Mouse (Mus musculus) hindbrain, embryonic 15.5 days (tissue): ENCODE results near the gene Unc5c. TPM values are rescaled to one million over a fixed set of nuclear protein-coding genes. Genes with fewer than 3 reads are reported as not detected.
A peak's percentile ranks its signal among the peaks of the same experiment; 100 is the strongest.

Experiments used
- ATAC-seq: fragments of 200-750 bp; cut with Nextera tagmentation; 2 replicates; pipeline ENCODE4 v1.8.0; 2017; ENCODE audit warnings: low read depth, moderate number of reproducible peaks, moderate TSS enrichment; ENCODE audit not compliant: low FRiP score
- H3K27ac ChIP-seq: fragments of 300-500 bp; sonication (generic); replicated peaks from 2 replicates; pipeline ENCODE4 v1.5.1; 2015; ENCODE audit warnings: mild to moderate bottlenecking, inconsistent platforms
- H3K27me3 ChIP-seq: fragments of 300-500 bp; sonication (generic); 2 replicates; pipeline ENCODE4 v1.6.1; 2015; ENCODE audit warnings: control low read depth, inconsistent platforms
- H3K36me3 ChIP-seq: fragments of 300-500 bp; sonication (generic); 2 replicates; pipeline ENCODE4 v1.6.1; 2015; ENCODE audit warnings: control low read depth, inconsistent platforms
- H3K4me1 ChIP-seq: fragments of 300-500 bp; sonication (generic); replicated peaks from 2 replicates; pipeline ENCODE4 v1.6.1; 2015; ENCODE audit warnings: control low read depth, inconsistent platforms
- H3K4me2 ChIP-seq: fragments of 300-500 bp; sonication (generic); 2 replicates; pipeline ENCODE4 v1.6.1; 2015; ENCODE audit warnings: moderate library complexity, mild to moderate bottlenecking, inconsistent platforms
- H3K4me3 ChIP-seq: fragments of 300-500 bp; sonication (generic); 2 replicates; pipeline ENCODE4 v1.5.1; 2015; ENCODE audit warnings: mild to moderate bottlenecking, inconsistent platforms
- H3K9ac ChIP-seq: fragments of 300-500 bp; sonication (generic); 2 replicates; pipeline ENCODE4 v1.6.1; 2015; ENCODE audit warnings: inconsistent platforms
- H3K9me3 ChIP-seq: fragments of 300-500 bp; sonication (generic); 2 replicates; pipeline ENCODE4 v1.6.1; 2016; ENCODE audit warnings: control low read depth, inconsistent platforms
- WGBS: fragments of 180-500 bp; shearing (Covaris S2); methylation state at CpG from one replicate; pipeline ENCODE4 v1.1.7; 2015; 5-methylcytosine and 5-hydroxymethylcytosine counted together
- polyA plus RNA-seq: library from polyadenylated mRNA; unstranded; fragments of >200 nt; fragmentation: Nextera tagmentation; extraction: Ambion mirVana; gene quantifications from 2 replicates; pipeline ENCODE4 v1.2.1, GENCODE M21; 2015

The Unc5c gene
- polyA plus RNA-seq, 1 experiment from 2014 or later, result 28.6 TPM

GRCm38 (mm10) chr3:141660065-141661062, 195.3 kb downstream of the Unc5c start:
- Histone ChIP-seq H3K36me3 (no peaks in the 10 kb centered on the region), H3K4me1 (no peaks in the 10 kb centered on the region), H3K4me2 (no peak overlapping the region), H3K27ac (no peak overlapping the region), H3K4me3 (no peak overlapping the region), H3K9ac (no peak overlapping the region), H3K27me3 (no peaks in the 10 kb centered on the region), H3K9me3 (no peaks in the 10 kb centered on the region)
- ATAC-seq, result no peak
- 61% methylated on average over 15 of the region's 15 CpGs for WGBS

GRCm38 (mm10) chr3:141689113-141689512, 224.1 kb downstream of the Unc5c start:
- H3K4me3 ChIP-seq, result no peak overlapping the region
- peaks cover 10% of the 10 kb centered on the region for H3K4me1 ChIP-seq
- no peak overlapping the region for H3K9ac ChIP-seq
- no peaks in the 10 kb centered on the region for H3K27me3 ChIP-seq
- H3K9me3 ChIP-seq, result no peaks in the 10 kb centered on the region
- WGBS, result 26% methylated on average over 2 of the region's 2 CpGs
- no peak overlapping the region for H3K27ac ChIP-seq
- no peak overlapping the region for H3K4me2 ChIP-seq
- no peak for ATAC-seq
- H3K36me3 ChIP-seq, result no peaks in the 10 kb centered on the region

DNA sequence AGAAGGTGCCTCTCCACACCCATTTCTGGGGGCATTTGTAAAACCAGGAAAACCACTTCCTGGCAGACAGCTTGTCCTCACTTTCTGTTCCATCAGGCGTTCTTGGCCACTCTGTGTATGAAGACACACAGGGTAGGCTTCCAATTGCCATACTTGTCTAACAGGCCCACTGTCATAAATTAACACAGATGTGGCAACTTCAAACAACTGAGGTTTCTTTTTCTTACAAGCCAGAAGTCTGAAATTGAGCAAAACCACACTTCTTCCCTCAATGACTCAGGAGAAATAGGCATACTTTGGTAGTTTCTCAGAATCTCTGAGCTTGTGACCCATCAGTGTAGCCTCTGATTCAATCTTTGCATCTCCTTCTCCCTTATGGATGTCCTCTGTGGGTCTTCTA, 225.7 kb downstream of the Unc5c start:
- Histone ChIP-seq H3K27me3 (no peaks in the 10 kb centered on the region), H3K36me3 (no peaks in the 10 kb centered on the region), H3K4me1 (peaks cover 10% of the 10 kb centered on the region), H3K9ac (no peak overlapping the region), H3K4me2 (no peak overlapping the region), H3K27ac (no peak overlapping the region), H3K4me3 (no peak overlapping the region), H3K9me3 (no peaks in the 10 kb centered on the region)
- ATAC-seq, result no peak
- 97% methylated on average over 1 of the region's 1 CpGs for WGBS

DNA sequence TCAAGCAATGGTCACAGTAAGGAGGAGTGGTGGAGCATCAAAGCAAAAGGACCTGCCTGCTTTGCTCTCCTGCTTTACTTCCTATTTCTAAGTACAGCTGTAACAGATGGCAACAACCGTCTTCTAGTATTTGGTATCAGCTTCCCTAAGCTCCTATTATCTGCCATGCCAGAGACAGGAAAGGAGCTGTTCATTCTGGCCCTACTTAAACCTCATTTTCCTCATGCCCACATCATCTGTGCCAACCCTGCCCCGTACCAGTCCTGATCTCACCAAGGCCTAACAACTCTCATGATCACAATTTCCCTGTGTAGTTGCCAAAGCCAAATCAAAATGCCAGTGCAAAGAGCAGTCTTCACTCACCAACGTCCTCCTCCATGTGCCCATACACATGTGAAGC, 226.4 kb downstream of the Unc5c start:
- H3K27ac ChIP-seq, result peak overlapping the region; percentile 62
- no peaks in the 10 kb centered on the region for H3K9me3 ChIP-seq
- no peak overlapping the region for H3K4me3 ChIP-seq
- ATAC-seq, result peak; percentile 50
- H3K27me3 ChIP-seq, result no peaks in the 10 kb centered on the region
- H3K9ac ChIP-seq, result no peak overlapping the region
- H3K4me2 ChIP-seq, result no peak overlapping the region
- WGBS, result 50% methylated on average over 3 of the region's 3 CpGs
- no peaks in the 10 kb centered on the region for H3K36me3 ChIP-seq
- peaks cover 10% of the 10 kb centered on the region for H3K4me1 ChIP-seq

GRCm38 (mm10) chr3:141691846-141692245, 226.8 kb downstream of the Unc5c start:
- Histone ChIP-seq H3K4me2 (no peak overlapping the region), H3K4me1 (peaks cover 10% of the 10 kb centered on the region), H3K27ac (peak overlapping the region; percentile 62), H3K4me3 (no peak overlapping the region), H3K27me3 (no peaks in the 10 kb centered on the region), H3K36me3 (no peaks in the 10 kb centered on the region), H3K9ac (no peak overlapping the region), H3K9me3 (no peaks in the 10 kb centered on the region)
- peak; percentile 77 for ATAC-seq
- 37% methylated on average over 3 of the region's 3 CpGs for WGBS

DNA sequence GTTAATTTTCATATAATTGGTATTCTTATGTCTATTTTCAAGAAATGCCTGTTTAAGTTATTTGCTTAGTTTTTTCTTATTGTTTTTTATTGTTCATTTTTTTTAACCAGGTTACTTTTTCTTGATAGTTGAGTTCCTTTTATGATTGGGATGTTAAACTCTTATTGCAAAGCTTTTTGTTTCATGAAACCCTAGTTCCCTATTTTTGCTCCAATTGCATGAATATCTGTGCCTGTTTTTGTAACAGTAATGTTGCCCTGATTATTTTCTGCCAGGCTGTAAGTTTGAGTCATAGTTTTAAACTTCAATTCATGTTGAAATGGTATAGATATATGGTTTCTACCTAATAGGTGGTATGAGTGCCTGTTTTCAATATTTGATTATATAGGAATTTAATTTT, 234.2 kb downstream of the Unc5c start:
- no peak overlapping the region for H3K4me2 ChIP-seq
- H3K4me1 ChIP-seq, result no peaks in the 10 kb centered on the region
- H3K9ac ChIP-seq, result no peak overlapping the region
- no peaks in the 10 kb centered on the region for H3K27me3 ChIP-seq
- H3K36me3 ChIP-seq, result no peaks in the 10 kb centered on the region
- H3K9me3 ChIP-seq, result no peaks in the 10 kb centered on the region
- H3K27ac ChIP-seq, result no peak overlapping the region
- H3K4me3 ChIP-seq, result no peak overlapping the region
- ATAC-seq, result no peak

DNA sequence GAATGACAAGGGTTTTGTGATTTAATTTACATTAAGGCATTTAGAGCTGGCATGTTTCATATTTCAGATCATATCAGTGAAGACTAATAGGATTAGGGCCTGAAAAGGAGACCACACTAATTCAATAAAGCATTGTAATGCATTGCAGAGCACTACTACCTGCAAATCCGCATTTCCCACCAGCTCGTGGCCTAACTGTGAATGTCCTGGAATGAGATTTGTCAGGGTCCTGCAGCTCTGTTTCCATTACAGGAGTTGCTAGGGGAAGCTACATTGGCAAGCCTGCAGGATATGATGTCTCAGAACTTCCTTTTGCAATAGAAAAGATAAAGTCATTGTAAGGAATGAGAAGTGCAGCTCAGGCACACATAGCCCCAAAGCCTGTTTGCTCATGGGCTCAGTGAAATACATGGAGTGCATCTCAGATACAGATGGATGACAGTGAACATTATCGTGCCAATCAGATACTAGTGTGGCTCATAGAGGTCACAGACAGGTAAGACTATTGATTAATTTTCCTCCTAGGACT, 236.4 kb downstream of the Unc5c start:
- 83% methylated on average over 3 of the region's 3 CpGs for WGBS
- no peak for ATAC-seq
- no peak overlapping the region for H3K9ac ChIP-seq
- H3K27ac ChIP-seq, result no peak overlapping the region
- H3K27me3 ChIP-seq, result no peaks in the 10 kb centered on the region
- H3K36me3 ChIP-seq, result no peaks in the 10 kb centered on the region
- H3K4me3 ChIP-seq, result no peak overlapping the region
- no peaks in the 10 kb centered on the region for H3K4me1 ChIP-seq
- no peak overlapping the region for H3K4me2 ChIP-seq
- H3K9me3 ChIP-seq, result no peaks in the 10 kb centered on the region

- H3K9ac ChIP-seq, result no peak overlapping the region
- no peaks in the 10 kb centered on the region for H3K9me3 ChIP-seq
- H3K4me3 ChIP-seq, result no peak overlapping the region
- H3K27me3 ChIP-seq, result no peaks in the 10 kb centered on the region
- no peaks in the 10 kb centered on the region for H3K36me3 ChIP-seq
- no peak overlapping the region for H3K27ac ChIP-seq
- 77% methylated on average over 4 of the region's 4 CpGs for WGBS
- H3K4me2 ChIP-seq, result no peak overlapping the region
- no peak for ATAC-seq
- no peaks in the 10 kb centered on the region for H3K4me1 ChIP-seq
These were observed 246.6 kb downstream of the Unc5c start for GRCm38 (mm10) chr3:141711601-141712000.

DNA sequence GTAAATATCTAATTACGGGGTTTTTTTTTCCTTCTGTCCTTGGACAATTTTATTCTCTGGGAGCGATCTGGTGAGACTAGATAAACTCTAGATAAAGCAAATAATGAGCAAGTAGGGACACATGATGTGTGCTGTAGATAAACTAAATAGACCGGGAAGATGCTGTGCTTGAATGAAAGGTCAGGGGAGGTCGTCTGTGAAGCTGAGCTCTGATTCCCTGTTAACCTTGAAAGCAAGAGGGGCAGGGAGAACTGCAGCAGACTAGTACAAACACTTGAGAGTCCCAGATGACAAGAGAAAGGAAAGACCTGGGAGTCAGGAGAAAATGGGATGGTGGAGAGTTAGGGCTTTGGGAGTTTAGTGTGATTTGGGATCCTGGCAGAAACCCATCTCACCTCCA, 251.4 kb downstream of the Unc5c start:
- ATAC-seq, result no peak
- no peaks in the 10 kb centered on the region for H3K36me3 ChIP-seq
- no peaks in the 10 kb centered on the region for H3K4me1 ChIP-seq
- no peak overlapping the region for H3K27ac ChIP-seq
- H3K9ac ChIP-seq, result no peak overlapping the region
- H3K9me3 ChIP-seq, result no peaks in the 10 kb centered on the region
- 41% methylated on average over 4 of the region's 4 CpGs for WGBS
- H3K4me3 ChIP-seq, result no peak overlapping the region
- H3K27me3 ChIP-seq, result no peaks in the 10 kb centered on the region
- H3K4me2 ChIP-seq, result no peak overlapping the region

DNA sequence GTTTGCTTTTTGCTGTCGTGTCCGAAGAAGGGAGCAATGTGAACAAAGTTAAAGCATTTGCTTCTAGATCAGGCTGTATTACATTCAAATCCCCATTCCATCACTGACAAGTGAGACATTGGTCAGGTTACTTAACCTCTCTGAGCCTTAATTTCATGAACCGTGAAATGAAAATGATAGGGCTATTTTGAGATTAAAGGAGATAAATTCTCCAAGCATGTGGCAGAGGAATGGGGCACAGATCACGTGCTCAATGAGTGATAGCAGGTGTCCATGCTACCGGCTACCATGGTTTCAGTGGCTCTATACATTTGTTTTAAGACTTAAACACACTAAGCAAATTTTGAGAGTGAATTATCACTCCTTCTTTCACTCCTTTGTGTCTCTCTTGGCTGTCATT, 254.0 kb downstream of the Unc5c start:
- H3K27ac ChIP-seq, result no peak overlapping the region
- no peaks in the 10 kb centered on the region for H3K4me1 ChIP-seq
- H3K9me3 ChIP-seq, result no peaks in the 10 kb centered on the region
- 86% methylated on average over 5 of the region's 5 CpGs for WGBS
- no peak for ATAC-seq
- no peaks in the 10 kb centered on the region for H3K36me3 ChIP-seq
- no peak overlapping the region for H3K4me2 ChIP-seq
- no peaks in the 10 kb centered on the region for H3K27me3 ChIP-seq
- no peak overlapping the region for H3K4me3 ChIP-seq
- H3K9ac ChIP-seq, result no peak overlapping the region

- Histone ChIP-seq H3K4me1 (no peaks in the 10 kb centered on the region), H3K27me3 (no peaks in the 10 kb centered on the region), H3K4me3 (no peak overlapping the region), H3K4me2 (no peak overlapping the region), H3K27ac (no peak overlapping the region), H3K9ac (no peak overlapping the region), H3K36me3 (no peaks in the 10 kb centered on the region), H3K9me3 (no peaks in the 10 kb centered on the region)
- ATAC-seq, result no peak
- WGBS, result 88% methylated on average over 2 of the region's 2 CpGs
These were observed 259.5 kb downstream of the Unc5c start for GRCm38 (mm10) chr3:141724499-141724898.

DNA sequence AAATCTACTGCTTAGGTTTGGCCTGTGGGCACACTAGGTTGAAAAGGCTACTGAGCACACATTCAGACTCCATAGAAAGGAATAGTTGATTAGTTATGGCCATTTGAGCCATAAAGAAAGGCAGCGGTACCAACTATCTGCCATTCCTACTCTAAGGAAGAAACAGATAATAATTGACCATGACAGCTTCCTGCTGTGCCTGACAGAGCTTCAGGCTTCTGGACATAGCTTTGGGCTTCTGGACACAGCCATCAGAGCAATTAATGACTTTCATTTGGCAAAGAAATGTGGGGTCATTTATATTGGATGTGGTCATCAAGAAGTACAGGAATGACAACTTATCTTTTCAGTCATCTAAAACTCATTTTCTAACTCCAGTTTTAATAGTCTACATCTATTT, 260.4 kb downstream of the Unc5c start:
- no peaks in the 10 kb centered on the region for H3K9me3 ChIP-seq
- no peaks in the 10 kb centered on the region for H3K36me3 ChIP-seq
- WGBS, result 30% methylated on average over 1 of the region's 1 CpGs
- ATAC-seq, result no peak
- H3K4me3 ChIP-seq, result no peak overlapping the region
- H3K4me1 ChIP-seq, result no peaks in the 10 kb centered on the region
- no peaks in the 10 kb centered on the region for H3K27me3 ChIP-seq
- no peak overlapping the region for H3K4me2 ChIP-seq
- no peak overlapping the region for H3K27ac ChIP-seq
- H3K9ac ChIP-seq, result no peak overlapping the region
